12 mouse cellular contexts compared by ENCODE assay signal in the genomic region with DNA sequence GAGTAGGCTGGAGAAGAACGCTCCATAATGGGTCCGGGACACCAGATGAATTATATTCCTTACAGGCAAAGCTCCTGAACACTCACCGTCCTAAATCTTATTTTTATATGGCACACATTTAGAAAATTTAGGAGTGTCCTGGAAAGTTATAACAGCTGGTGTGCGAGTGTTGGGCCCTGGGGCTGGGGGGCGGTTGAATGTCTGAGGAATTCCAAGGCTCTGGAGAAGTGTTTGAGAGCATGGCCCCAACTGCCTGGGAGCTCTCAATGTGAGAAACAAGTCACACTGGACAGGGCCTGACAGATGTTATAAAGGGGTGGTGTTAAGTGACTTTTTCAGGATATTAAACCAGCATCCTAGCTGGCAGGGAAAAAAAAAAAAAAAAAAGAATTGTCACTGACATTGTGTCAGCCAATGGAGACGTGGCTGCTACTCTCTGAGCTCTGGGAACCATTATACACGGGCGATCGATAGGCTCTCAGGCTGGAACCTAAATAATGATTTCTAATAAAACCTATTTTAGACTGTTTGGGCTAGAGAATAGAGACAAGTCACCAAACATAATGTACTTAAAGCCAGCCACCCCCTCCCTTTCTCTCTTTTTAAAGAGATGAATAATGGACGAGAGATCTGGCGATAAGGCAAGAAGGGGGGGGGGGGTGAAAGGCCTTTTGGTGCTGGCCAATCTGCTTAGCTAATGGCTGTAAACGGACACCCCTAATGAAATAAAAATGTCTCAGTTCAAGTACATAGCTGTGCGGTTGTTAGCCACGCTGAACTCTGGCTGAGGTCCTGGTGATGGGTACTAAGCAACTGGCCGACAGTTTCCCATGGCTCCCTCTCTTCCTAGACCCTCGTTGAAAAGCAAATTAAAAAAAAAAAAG.
DNase-seq lines count a peak whose midpoint lies in the region; ATAC-seq and TF ChIP-seq lines count a peak whose summit lies in the region.
"Had no signal": no experiment of that assay in that cellular context is flagged by ENCODE, and none has a peak within 500 bp of the region (broad histone marks: within the 10 kb centered on the region; RNA-seq: fewer than 3 reads in every experiment).

No protein-coding gene starts in this region.

- no peak overlapping the region for H3K9ac ChIP-seq in embryonic facial prominence, embryonic 15.5 days
- peak overlapping the region; percentile 31; the same call in 1 of the 2 replicates for H3K9ac ChIP-seq in hindbrain, embryonic 16.5 days (ENCODE audit: low read depth, low read length)

- no peak overlapping the region for H3K4me3 ChIP-seq in kidney, adult 2 months (ENCODE audit: insufficient read depth, low read depth, low read length)
- no peak overlapping the region for H3K4me3 ChIP-seq in embryonic facial prominence, embryonic 15.5 days (replicated peaks)
- H3K4me3 ChIP-seq in hindbrain, embryonic 16.5 days (ENCODE audit: low read length), result no peak overlapping the region
- H3K4me3 ChIP-seq in myocyte, result peak overlapping the region; percentile 15

- H3K79me2 ChIP-seq in myocyte (ENCODE audit: control insufficient read depth, insufficient read depth), result no peaks in the 10 kb centered on the region

- no peak for TF ChIP-seq POLR2A in kidney, adult 2 months (IDR thresholded peaks at IDR 0.05; ENCODE audit: low read depth, low read length)
- TF ChIP-seq POLR2A in myocyte (IDR thresholded peaks at IDR 0.05; ENCODE audit: insufficient read length, low read depth), result no peak

- no peak overlapping the region for H3K27ac ChIP-seq in kidney, adult 2 months (ENCODE audit: insufficient read depth, low read depth, low read length)
- peak overlapping the region; percentile 39; the same call in 1 of the 2 replicates for H3K27ac ChIP-seq in embryonic facial prominence, embryonic 15.5 days (replicated peaks)
- no peak overlapping the region for H3K27ac ChIP-seq in hindbrain, embryonic 16.5 days (ENCODE audit: low read depth, low read length)

- H3K4me2 ChIP-seq in embryonic facial prominence, embryonic 15.5 days (replicated peaks), result 0 out of 2 replicates have a peak overlapping the region, but pooled peaks have one; percentile 17
- H3K4me2 ChIP-seq in hindbrain, embryonic 16.5 days (ENCODE audit: low read length), result peak overlapping the region; percentile 38
- peak overlapping the region; percentile 99 for H3K4me2 ChIP-seq in myocyte (ENCODE audit: low read depth)

- 38% methylated on average over 15 of the region's 16 CpGs for WGBS in kidney, adult 2 months
- WGBS in embryonic facial prominence, embryonic 15.5 days, result 40% methylated on average over 16 of the region's 16 CpGs
- WGBS in hindbrain, embryonic 16.5 days, result 43% methylated on average over 16 of the region's 16 CpGs

- ATAC-seq in embryonic facial prominence, embryonic 15.5 days (ENCODE audit: insufficient number of reproducible peaks, low FRiP score, low TSS enrichment, low read depth), result 0 out of 2 replicates have a peak, but pooled peaks have one; percentile 51
- peak; percentile 50; the same call in 1 of the 2 replicates for ATAC-seq in hindbrain, embryonic 16.5 days
- no peak for ATAC-seq in granulocyte monocyte progenitor cell, adult 5-6 weeks (replicated peaks; ENCODE audit: poor library complexity, severe bottlenecking)

- no peak overlapping the region for H3ac ChIP-seq in myocyte (ENCODE audit: control insufficient read depth, insufficient read length)

- no peak for TF ChIP-seq CTCF in kidney, adult 2 months (conservative IDR thresholded peaks at IDR 0.05; ENCODE audit: insufficient read depth, insufficient read length, low read depth, low read length)

- H3K36me3 ChIP-seq in kidney, adult 2 months (ENCODE audit: control insufficient read depth, insufficient read depth, low read length), result no peaks in the 10 kb centered on the region
- no peaks in the 10 kb centered on the region for H3K36me3 ChIP-seq in embryonic facial prominence, embryonic 15.5 days
- H3K36me3 ChIP-seq in hindbrain, embryonic 16.5 days (ENCODE audit: control insufficient read depth, insufficient read depth, low read length), result no peaks in the 10 kb centered on the region
- H3K36me3 ChIP-seq in myocyte (ENCODE audit: control insufficient read depth, insufficient read depth), result no peaks in the 10 kb centered on the region

- peak; percentile 1 for DNase-seq in kidney, postnatal 14 days
- DNase-seq in kidney, adult 2 months, result no peak
- no peak for DNase-seq in left cerebral cortex, adult 8-10 months (ENCODE audit: low spot score in 2 of 2)
- no peak for DNase-seq in cerebellum, postnatal 14 days
- DNase-seq: left cerebral cortex, postnatal 4 days; spleen, adult 18-20 months; thymus, postnatal 4 days had no signal

- H3K27me3 ChIP-seq in kidney, adult 2 months (replicated peaks; ENCODE audit: control insufficient read depth, insufficient read depth, low read length), result no peaks in the 10 kb centered on the region
- no peaks in the 10 kb centered on the region for H3K27me3 ChIP-seq in embryonic facial prominence, embryonic 15.5 days
- H3K27me3 ChIP-seq in hindbrain, embryonic 16.5 days (replicated peaks; ENCODE audit: control insufficient read depth, insufficient read depth, low read length), result no peaks in the 10 kb centered on the region
- H3K27me3 ChIP-seq in myocyte (ENCODE audit: control insufficient read depth, insufficient read depth, insufficient read length), result no peaks in the 10 kb centered on the region
- H3K27me3 ChIP-seq: CH12.LX had no signal

- no peaks in the 10 kb centered on the region for H3K9me3 ChIP-seq in embryonic facial prominence, embryonic 15.5 days (replicated peaks)
- H3K9me3 ChIP-seq in hindbrain, embryonic 16.5 days (ENCODE audit: control insufficient read depth, low read length), result no peaks in the 10 kb centered on the region

- no peaks in the 10 kb centered on the region for H3K4me1 ChIP-seq in kidney, adult 2 months (ENCODE audit: control insufficient read depth, insufficient read depth, low read length)
- H3K4me1 ChIP-seq in embryonic facial prominence, embryonic 15.5 days, result peaks cover 11% of the 10 kb centered on the region; the same call in 1 of the 2 replicates
- peaks cover 5% of the 10 kb centered on the region; the same call in 1 of the 2 replicates for H3K4me1 ChIP-seq in hindbrain, embryonic 16.5 days (ENCODE audit: control insufficient read depth, insufficient read depth, low read depth, low read length)

TF ChIP-seq in myocyte, 11 proteins besides CTCF, POLR2A, EP300 and RAD21:
- TF ChIP-seq SRF (IDR thresholded peaks at IDR 0.05; ENCODE audit: control insufficient read depth, insufficient read length, low read depth) (no peak), MYOD1 (IDR thresholded peaks at IDR 0.05; ENCODE audit: control insufficient read depth in 1 of 3, insufficient read length in 2 of 3, low read depth in 2 of 3) (peak in 2 of 3 experiments; percentile 29 to 47), MYOG (IDR thresholded peaks at IDR 0.05; ENCODE audit: control insufficient read depth in 1 of 3, insufficient read depth in 1 of 3, insufficient read length in 2 of 3, low read depth in 2 of 3) (peak in 2 of 3 experiments; percentile 6 to 62), E2F4 (IDR thresholded peaks at IDR 0.05; ENCODE audit: insufficient read depth) (no peak), USF1 (IDR thresholded peaks at IDR 0.05; ENCODE audit: low read depth) (no peak)

Comparison
In these comparisons a context has a peak if more than half of its experiments do, and no peak if none do; other contexts are left out.
1. H3K4me2 ChIP-seq: peak in every context shown above with its lines; median percentile 99 in myocyte; 38 in hindbrain, embryonic 16.5 days; 17 in embryonic facial prominence, embryonic 15.5 days.